Mouse (Mus musculus): ENCODE measurements around the gene Adam15. TPM values are rescaled to one million over a fixed set of nuclear protein-coding genes. Genes with fewer than 3 reads are reported as not detected.

Gene Adam15
- total RNA-seq, 1 experiment, result 56.3 TPM

DNA sequence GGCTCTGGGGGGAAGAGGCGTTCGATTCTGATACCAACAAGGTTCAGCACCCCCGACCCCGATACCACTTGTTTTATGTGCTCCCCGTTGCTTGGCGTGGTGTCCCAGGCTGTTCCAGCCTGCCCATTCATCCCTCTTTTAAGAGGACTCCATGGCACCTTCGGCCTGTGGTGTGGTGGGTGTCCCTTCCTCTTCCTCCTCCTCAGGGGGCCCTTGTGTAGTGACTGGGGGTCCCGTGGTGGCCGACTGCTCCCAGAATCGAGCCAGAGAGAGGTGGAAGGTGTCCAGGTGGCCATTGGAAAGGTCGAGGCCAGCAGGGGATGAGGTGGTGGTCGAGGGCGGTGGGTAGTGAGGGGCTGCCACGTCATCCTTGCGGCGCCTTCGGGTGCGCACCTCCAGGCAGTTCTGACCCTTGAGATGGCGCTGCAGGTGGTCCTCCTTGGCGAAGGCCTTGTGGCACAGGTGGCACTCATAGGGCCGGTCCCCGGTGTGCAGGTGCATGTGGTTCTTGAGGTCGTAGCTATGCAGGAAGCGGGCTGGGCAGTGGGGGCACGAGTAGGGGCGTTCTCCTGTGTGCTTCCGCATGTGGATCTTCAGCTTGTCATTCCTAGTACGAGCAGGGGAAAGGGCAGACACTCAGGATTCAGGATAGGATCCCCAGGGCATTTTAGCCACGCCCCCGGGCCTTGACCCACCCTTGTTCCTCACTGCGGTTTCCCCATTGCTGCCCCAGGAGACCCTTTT is 29.8 kb upstream of the Adam15 start:
- Histone ChIP-seq H3K27ac (ENCODE audit: insufficient read depth, low read depth, low read length, poor library complexity, severe bottlenecking) (no peak overlapping the region), H3K4me1 (ENCODE audit: control insufficient read depth in 2 of 2, insufficient read depth in 2 of 2, low read length in 2 of 2, poor library complexity in 1 of 2) (peaks cover 6 to 42% of the 10 kb centered on the region in 2 experiments), H3K9me3 (ENCODE audit: control insufficient read depth, insufficient read depth, low read depth, low read length) (no peaks in the 10 kb centered on the region), H3K36me3 (ENCODE audit: control insufficient read depth, insufficient read depth, low read length, poor library complexity, severe bottlenecking) (peaks cover 20% of the 10 kb centered on the region; the same call in 1 of the 2 replicates), H3K4me3 (ENCODE audit: insufficient read depth in 1 of 2, low read depth in 1 of 2, low read length in 2 of 2, poor library complexity in 1 of 2, severe bottlenecking in 1 of 2) (peak overlapping the region in 1 of 2 experiments; percentile 65; a peak in 2 of 4 replicates), H3K9ac (ENCODE audit: insufficient read depth, low read depth, low read length, poor library complexity, severe bottlenecking) (peak overlapping the region; percentile 20; the same call in 1 of the 2 replicates)
- in situ Hi-C loops (cut with MboI; ENCODE audit: low sequenced_read_pairs in 2 of 2, unreplicated experiment in 2 of 2), result no loop called here
- no peak for TF ChIP-seq MAFK (IDR thresholded peaks at IDR 0.05; ENCODE audit: insufficient read depth, low read depth, low read length)
- DNase-seq (ENCODE audit: low read depth, low spot score), result no peak

- TF ChIP-seq ZC3H11A (IDR thresholded peaks at IDR 0.05; ENCODE audit: borderline replicate concordance, low read depth, low read length) (no peak), CHD2 (IDR thresholded peaks at IDR 0.05; ENCODE audit: low read depth, low read length) (no peak), ZNF384 (IDR thresholded peaks at IDR 0.05; ENCODE audit: low read depth, low read length) (no peak), MAFK (IDR thresholded peaks at IDR 0.05; ENCODE audit: insufficient read depth, low read depth, low read length) (peak; percentile 65)
- Histone ChIP-seq H3K9ac (ENCODE audit: insufficient read depth, low read depth, low read length, poor library complexity, severe bottlenecking) (peak overlapping the region; percentile 64; the same call in 1 of the 2 replicates), H3K27ac (ENCODE audit: insufficient read depth, low read depth, low read length, poor library complexity, severe bottlenecking) (peak overlapping the region; percentile 15), H3K36me3 (ENCODE audit: control insufficient read depth, insufficient read depth, low read length, poor library complexity, severe bottlenecking) (peaks cover 18% of the 10 kb centered on the region; the same call in 1 of the 2 replicates), H3K4me3 (ENCODE audit: insufficient read depth in 1 of 2, low read depth in 1 of 2, low read length in 2 of 2, poor library complexity in 1 of 2, severe bottlenecking in 1 of 2) (peak overlapping the region; percentile 45 to 65), H3K4me1 (ENCODE audit: control insufficient read depth in 2 of 2, insufficient read depth in 2 of 2, low read length in 2 of 2, poor library complexity in 1 of 2) (peaks cover 6 to 32% of the 10 kb centered on the region in 2 experiments), H3K9me3 (ENCODE audit: control insufficient read depth, insufficient read depth, low read depth, low read length) (no peaks in the 10 kb centered on the region)
- in situ Hi-C loops (cut with MboI; ENCODE audit: low sequenced_read_pairs in 2 of 2, unreplicated experiment in 2 of 2), result no loop called here
- peak; percentile 96 for DNase-seq (ENCODE audit: low read depth, low spot score)
These were observed 28.7 kb upstream of the Adam15 start for GRCm38 (mm10) chr3:89378394-89379067.

- Histone ChIP-seq H3K36me3 (ENCODE audit: control insufficient read depth, insufficient read depth, low read length, poor library complexity, severe bottlenecking) (peaks cover 18% of the 10 kb centered on the region; the same call in 1 of the 2 replicates), H3K9ac (ENCODE audit: insufficient read depth, low read depth, low read length, poor library complexity, severe bottlenecking) (peak overlapping the region; percentile 19; the same call in 1 of the 2 replicates), H3K27ac (ENCODE audit: insufficient read depth, low read depth, low read length, poor library complexity, severe bottlenecking) (no peak overlapping the region; the same call in 1 of the 2 replicates), H3K9me3 (ENCODE audit: control insufficient read depth, insufficient read depth, low read depth, low read length) (no peaks in the 10 kb centered on the region), H3K4me1 (ENCODE audit: control insufficient read depth in 2 of 2, insufficient read depth in 2 of 2, low read length in 2 of 2, poor library complexity in 1 of 2) (peaks cover 6 to 35% of the 10 kb centered on the region in 2 experiments), H3K4me3 (ENCODE audit: insufficient read depth in 1 of 2, low read depth in 1 of 2, low read length in 2 of 2, poor library complexity in 1 of 2, severe bottlenecking in 1 of 2) (peak overlapping the region in 1 of 2 experiments; percentile 65; a peak in 2 of 4 replicates)
- no peak for DNase-seq (ENCODE audit: low read depth, low spot score)
- in situ Hi-C loops (cut with MboI; ENCODE audit: low sequenced_read_pairs in 2 of 2, unreplicated experiment in 2 of 2), result no loop called here
- TF ChIP-seq CHD2 (IDR thresholded peaks at IDR 0.05; ENCODE audit: low read depth, low read length) (no peak), ZNF384 (IDR thresholded peaks at IDR 0.05; ENCODE audit: low read depth, low read length) (no peak), HCFC1 (IDR thresholded peaks at IDR 0.05; ENCODE audit: borderline replicate concordance, insufficient read depth, low read length) (no peak), MAFK (IDR thresholded peaks at IDR 0.05; ENCODE audit: insufficient read depth, low read depth, low read length) (no peak), ZC3H11A (IDR thresholded peaks at IDR 0.05; ENCODE audit: borderline replicate concordance, low read depth, low read length) (no peak)
These were observed 28.0 kb upstream of the Adam15 start for GRCm38 (mm10) chr3:89377831-89378230.

GRCm38 (mm10) chr3:89373581-89374231 is 23.9 kb upstream of the Adam15 start:
- in situ Hi-C loops (cut with MboI; ENCODE audit: low sequenced_read_pairs in 2 of 2, unreplicated experiment in 2 of 2), result no loop called here
- Histone ChIP-seq H3K4me1 (ENCODE audit: control insufficient read depth in 2 of 2, insufficient read depth in 2 of 2, low read length in 2 of 2, poor library complexity in 1 of 2) (peaks cover 2 to 14% of the 10 kb centered on the region in 2 experiments; a peak in 3 of 4 replicates), H3K36me3 (ENCODE audit: control insufficient read depth, insufficient read depth, low read length, poor library complexity, severe bottlenecking) (peaks cover 5% of the 10 kb centered on the region; the same call in 1 of the 2 replicates), H3K4me3 (ENCODE audit: insufficient read depth in 1 of 2, low read depth in 1 of 2, low read length in 2 of 2, poor library complexity in 1 of 2, severe bottlenecking in 1 of 2) (no peak overlapping the region), H3K9ac (ENCODE audit: insufficient read depth, low read depth, low read length, poor library complexity, severe bottlenecking) (no peak overlapping the region), H3K9me3 (ENCODE audit: control insufficient read depth, insufficient read depth, low read depth, low read length) (no peaks in the 10 kb centered on the region), H3K27ac (ENCODE audit: insufficient read depth, low read depth, low read length, poor library complexity, severe bottlenecking) (no peak overlapping the region; the same call in 1 of the 2 replicates)
- no peak for DNase-seq (ENCODE audit: low read depth, low spot score)
- TF ChIP-seq ZC3H11A (IDR thresholded peaks at IDR 0.05; ENCODE audit: borderline replicate concordance, low read depth, low read length), result no peak
- TF ChIP-seq HCFC1 (IDR thresholded peaks at IDR 0.05; ENCODE audit: borderline replicate concordance, insufficient read depth, low read length), result no peak
- TF ChIP-seq ZNF384 (IDR thresholded peaks at IDR 0.05; ENCODE audit: low read depth, low read length), result no peak

All from ES-E14 (cell line).